Mouse (Mus musculus) heart, adult 2 months (tissue): Measurements from ENCODE around the gene Jade2.

Experiments
- CTCF ChIP-seq: fragments of 200-600 bp; IDR thresholded peaks from 2 replicates; pipeline ENCODE4 v1.8.1; 2022; ENCODE audit warnings: antibody characterized with exemption, mild to moderate bottlenecking, moderate library complexity
- POLR2A ChIP-seq: fragments of 200-500 bp; IDR thresholded peaks from 2 replicates; pipeline ENCODE4 v1.6.1; 2011; ENCODE audit warnings: mild to moderate bottlenecking, low read depth, low read length, control low read depth; ENCODE audit not compliant: insufficient read depth

GRCm38 (mm10) chr11:51796272-51796671, 61.2 kb downstream of the Jade2 start:
- no peak for TF ChIP-seq CTCF
- no peak for TF ChIP-seq POLR2A
